Mouse (Mus musculus) CD8-positive naive resting alpha-beta T cell, adult 2 months (primary cell): Measurements from ENCODE around the gene Actn2.

ENCODE experiments used
- DNase-seq, 2 experiments: peaks; one replicate each; pipeline ENCODE4 v3.0.0; 2022; ENCODE audit warnings: low read depth in 2 of 2, low spot score in 2 of 2

Gene Actn2

DNA sequence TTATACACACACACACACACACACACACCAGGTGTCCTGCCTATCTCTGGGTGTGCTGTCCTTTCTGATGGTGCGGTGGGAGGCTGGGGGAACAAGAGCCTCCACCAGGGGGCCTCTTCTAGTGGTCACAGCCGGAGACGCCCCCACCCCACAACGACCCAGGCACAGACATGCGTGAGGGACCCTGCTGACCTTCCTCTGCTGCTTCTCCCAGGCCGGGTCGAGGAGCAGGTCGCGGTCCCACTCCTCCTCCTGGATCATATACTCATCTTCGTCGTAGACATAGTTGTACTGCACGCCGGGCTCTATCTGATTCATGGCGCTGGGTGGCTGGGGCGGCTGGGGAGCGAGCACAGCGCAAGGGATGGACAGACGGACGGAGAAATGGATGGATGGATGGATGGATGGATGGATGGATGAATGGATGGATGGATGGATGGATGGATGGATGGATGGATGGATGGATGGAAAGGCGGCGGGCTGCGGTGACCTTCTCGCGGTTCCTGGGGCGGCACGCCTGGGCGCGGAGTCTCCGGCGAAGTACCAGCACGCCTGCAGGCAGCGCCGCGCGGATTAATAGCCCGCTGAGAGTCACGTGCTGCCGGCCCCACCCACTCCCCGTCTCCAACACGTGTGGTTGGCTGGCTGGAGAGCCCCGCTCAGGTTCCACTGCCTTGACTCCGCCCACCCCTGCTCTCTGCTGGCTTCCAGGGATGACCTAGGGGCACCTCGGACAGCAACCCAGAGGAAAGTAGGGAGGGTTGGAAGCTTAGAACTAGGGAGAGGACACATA, at the start of gene Actn2:
Gene Actn2 (minus strand): TSS at position 578 of the 793 bp plus-strand sequence.
- peak; percentile 65 to 72 for DNase-seq

DNA sequence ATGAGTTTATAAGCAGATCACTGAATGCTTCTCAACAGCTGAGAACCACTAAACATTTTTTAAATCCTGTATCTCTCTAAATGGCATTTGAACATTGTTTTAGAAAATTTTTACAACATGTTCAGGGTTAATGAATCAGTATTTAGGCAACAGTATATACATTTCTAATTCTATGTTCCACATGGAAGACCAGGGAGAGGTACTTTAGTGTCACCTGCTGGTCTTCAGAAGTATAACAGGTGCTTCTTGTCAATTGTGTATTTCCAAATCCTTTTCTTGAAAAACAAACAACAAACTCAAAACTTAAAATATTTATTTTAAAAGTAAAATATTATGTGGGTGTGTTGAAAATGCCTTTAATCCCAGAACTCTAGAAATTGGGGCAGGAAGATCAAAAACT, 45.7 kb upstream of the Actn2 start:
- peak in 1 of 2 experiments; percentile 37 for DNase-seq

DNA sequence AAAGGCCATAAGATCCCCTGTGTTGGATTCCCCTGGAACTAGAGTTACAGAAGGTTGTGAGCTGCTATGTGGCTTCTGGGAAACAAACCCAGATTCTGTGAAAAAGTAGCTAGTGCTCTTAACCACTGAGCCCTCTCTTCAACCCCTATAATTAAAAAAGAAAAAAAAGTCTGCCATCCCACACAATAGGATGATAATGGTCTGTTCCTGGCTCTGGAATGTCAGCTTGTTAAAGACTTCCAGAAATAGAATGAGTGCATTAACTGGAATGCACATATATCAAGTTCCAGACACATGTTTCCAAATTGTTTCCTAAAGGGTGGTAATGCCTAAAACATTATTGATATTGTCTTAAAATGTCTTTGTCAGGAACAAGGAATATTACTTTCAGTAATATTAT, 44.2 kb upstream of the Actn2 start:
- no peak for DNase-seq

DNA sequence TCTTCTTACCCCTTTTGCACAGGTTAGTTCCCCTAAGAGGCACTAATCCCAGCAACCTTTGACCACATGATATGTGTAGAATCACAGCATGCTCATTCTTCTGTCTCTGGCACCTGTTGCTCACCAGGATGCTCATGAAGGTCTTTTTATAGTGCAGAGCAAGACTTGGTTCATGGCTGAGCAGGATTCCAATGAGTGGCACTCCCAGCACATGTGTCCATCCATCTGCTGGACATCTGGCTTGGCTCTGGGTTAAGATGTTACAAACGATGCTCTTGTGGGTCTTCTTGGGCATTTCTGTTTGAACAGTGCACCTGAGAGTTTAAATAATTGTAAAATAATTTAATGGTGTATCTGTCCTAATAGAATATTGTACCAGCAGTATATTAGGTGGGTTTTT, 36.2 kb upstream of the Actn2 start:
- no peak for DNase-seq

DNA sequence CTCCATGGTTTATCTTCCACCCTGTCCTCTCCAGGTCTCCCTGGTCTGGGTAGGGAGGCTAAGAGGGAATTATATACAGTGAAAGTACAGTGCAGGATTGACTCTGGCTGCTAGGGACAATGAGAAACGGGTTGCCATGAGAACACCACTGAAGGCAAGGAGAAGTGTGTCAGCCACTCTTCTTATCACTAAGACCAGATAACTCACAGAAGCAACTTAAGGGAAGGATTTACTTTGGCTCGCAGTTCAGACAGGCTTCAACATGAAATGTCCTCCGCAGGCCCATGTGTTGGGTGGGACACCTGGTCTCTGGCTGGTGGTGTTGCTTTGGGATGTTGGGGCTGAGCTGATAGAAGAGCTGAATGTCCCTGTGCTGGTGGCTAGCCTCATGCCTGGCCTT, 32.2 kb upstream of the Actn2 start:
- DNase-seq, result no peak

DNA sequence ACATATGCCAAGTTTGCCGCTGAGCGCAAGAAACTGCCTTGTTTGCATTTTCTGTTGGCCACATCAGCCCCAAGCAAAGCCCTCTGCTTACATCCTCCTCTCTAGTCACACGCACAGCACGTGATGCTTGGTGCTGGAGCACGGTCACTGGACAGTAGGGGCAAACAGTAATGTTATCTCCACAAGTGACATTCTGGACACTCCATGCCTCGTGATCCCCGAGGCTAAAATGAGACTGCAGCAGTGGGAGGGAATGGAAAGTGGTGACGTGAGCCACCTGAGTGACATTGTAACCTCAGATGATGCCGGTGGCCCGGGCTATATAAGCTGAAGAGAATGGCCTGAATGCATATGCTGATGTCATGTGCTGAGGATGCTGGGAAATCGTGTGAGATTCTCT, 29.4 kb upstream of the Actn2 start:
- no peak for DNase-seq

DNA sequence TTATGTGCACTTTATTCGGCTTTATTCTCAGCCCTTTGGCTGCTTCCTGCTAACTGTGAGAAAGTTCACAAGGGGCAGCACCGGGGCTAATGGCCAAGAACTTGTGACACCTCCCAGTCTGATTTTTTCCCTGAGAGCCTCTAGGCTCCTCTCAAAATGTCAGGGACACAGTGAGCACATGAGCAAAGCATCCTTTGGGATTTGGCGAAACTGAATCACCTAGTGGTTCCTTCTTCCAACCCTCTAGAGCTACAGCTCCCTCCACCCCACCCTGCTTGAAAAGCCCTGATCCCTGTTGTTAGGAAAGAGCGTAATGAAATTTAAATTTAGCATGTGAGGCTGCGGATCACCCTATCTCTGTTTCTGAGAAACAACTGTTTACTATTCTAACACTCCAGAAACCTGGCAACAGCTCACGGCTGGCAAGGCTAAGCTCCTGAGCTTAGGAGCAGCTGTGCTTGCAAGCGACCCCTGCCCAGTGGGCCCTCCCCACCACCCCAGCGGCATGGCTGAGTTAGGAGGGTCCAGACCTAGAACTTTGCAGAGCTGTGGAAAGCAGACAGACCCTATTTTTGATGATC, 28.6 kb upstream of the Actn2 start:
- no peak for DNase-seq

DNA sequence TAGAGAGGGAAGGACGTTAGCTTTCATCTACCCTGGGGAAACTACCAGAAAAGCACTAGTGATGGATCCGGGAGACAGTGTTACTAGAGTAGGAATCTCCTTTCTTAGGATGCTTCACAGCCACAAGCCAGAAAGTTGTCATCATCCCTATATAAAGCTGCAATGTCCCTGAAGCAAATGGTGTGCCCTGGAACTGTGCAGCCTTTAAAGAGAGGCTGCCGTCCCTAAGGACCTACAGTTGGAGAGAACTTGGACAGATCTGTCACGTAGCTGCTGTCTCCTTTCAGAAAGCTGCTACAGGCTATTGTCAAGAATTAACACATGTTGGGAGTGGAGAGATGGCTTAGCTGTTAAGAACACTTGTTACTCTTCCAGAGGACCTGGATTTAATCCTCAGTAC, 20.9 kb upstream of the Actn2 start:
- no peak for DNase-seq

GRCm38 (mm10) chr13:12357554-12357953, 17.0 kb upstream of the Actn2 start:
- no peak for DNase-seq

GRCm38 (mm10) chr13:12356184-12356583, 15.6 kb upstream of the Actn2 start:
- DNase-seq, result no peak

DNA sequence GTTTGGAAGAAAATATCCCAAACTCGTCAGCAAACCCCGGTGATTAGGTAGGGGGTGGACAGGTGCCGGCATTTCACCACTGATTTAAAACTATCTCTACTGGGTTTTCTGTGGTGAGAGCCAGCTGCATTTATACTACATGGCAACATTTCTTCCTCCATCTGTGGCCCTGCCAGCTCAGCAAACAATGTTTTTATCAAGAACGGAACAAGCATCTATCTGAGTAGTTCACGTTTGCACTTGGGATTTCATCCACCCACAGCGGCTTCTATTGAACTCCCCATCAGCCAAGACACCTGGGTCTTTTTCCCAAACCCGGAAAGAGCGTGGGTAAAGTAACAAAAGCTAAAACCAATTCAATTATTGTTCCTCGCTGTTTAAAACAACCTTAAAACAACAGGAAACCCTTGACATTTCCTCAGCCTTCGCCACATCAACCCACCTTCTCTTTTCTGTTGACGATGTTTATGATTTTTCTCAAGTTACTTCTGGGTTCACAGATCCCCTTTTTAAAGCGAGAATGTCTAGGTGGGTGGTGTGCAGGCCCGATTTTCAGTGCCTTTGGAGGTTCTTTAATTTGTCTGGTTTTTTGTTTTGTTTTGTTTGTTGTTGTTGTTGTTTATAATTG, 8.8 kb upstream of the Actn2 start:
- DNase-seq, result peak in 1 of 2 experiments; percentile 28

DNA sequence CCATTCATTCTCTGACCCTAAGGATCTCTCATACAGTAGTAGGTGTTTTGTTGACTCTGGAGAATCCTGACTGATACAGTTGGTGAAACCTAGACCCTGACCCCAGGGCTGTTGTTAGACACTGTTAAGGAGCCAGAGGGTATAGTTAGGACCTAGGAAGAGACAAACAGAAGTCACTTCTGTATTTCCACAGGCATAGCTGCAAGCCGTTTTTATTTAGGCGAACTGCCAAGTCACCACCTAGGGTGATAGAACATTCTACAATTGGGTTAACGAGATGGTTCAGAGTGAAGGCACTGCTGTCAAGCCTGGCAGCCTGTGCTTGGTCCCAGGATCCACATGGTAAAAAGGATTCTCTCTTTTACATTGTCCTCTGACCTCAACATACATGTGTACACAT, 6.3 kb upstream of the Actn2 start:
- no peak for DNase-seq

GRCm38 (mm10) chr13:12341447-12341846, 887 bp upstream of the Actn2 start:
- DNase-seq, result no peak

GRCm38 (mm10) chr13:12339446-12339845, 1.1 kb downstream of the Actn2 start:
- no peak for DNase-seq

- DNase-seq, result no peak
Measured at GRCm38 (mm10) chr13:12337752-12338151, 2.8 kb downstream of the Actn2 start.

- no peak for DNase-seq
Measured at GRCm38 (mm10) chr13:12334016-12334415, 6.5 kb downstream of the Actn2 start.

- DNase-seq, result no peak
Measured at GRCm38 (mm10) chr13:12331528-12331927, 9.0 kb downstream of the Actn2 start.

DNA sequence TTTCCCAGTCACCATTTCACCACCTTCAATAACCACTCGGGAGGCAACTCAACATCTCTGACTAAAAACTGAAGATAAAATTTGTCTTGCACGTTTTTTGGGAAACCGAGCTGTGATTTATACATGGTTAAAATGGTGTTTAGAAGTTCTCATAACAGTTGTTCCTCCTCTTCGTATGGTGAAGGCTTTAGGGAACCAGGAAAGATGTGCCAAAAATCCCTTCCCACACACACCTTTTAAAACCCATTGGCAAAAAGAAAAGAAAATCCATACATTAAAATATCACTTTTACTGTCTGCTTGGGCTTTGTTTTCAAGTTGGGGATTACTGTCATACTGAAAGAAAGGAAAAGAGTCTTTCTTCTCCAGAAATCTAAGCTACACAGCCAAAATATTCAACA, 12.2 kb downstream of the Actn2 start:
- no peak for DNase-seq

DNA sequence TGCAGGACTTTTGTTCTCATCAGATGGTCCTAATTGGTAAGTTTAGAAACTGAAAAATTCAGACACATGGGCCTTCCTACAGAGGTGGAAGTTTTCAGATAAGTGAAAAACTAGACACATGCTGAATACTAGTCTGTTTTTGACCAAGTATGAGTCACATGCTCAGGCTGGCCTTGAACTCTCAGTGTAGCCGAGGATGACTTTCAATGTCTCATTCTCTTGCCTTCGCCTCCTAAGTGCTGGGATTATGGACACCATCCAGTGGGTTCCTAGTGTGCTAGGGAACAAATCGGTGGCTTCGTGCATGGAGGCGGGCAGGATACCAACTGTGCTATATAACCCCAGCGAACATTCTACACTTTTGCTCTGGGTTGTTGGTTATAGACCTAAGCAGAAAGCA, 13.0 kb downstream of the Actn2 start:
- no peak for DNase-seq

DNA sequence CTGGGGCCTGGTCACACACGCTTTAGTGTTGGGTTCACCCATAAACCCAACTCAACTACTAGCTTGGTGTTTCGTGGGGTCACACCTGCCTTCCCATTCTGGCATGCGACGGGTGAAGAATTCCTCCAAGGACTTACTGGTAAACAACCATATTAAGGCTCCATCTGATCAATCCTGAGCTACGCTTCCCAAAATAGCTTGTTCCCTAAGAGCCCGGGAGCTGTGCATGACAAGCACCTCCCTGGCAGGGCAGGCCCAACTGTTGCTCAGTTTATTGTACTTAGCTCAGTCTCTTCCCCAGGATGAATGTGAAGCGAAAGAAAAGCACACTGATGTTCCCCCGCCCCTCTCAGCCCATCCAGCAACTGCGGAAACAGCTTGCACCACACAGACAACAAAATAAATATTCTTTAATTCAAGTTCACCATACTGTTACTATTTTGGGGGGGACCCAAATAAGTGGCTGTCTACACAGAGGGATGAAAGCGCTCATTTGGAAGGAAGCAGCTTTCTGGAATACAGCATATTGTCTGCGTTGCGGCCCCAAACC, 17.4 kb downstream of the Actn2 start:
- DNase-seq, result no peak

- no peak for DNase-seq
Measured at GRCm38 (mm10) chr13:12320148-12320547, 20.4 kb downstream of the Actn2 start.

DNA sequence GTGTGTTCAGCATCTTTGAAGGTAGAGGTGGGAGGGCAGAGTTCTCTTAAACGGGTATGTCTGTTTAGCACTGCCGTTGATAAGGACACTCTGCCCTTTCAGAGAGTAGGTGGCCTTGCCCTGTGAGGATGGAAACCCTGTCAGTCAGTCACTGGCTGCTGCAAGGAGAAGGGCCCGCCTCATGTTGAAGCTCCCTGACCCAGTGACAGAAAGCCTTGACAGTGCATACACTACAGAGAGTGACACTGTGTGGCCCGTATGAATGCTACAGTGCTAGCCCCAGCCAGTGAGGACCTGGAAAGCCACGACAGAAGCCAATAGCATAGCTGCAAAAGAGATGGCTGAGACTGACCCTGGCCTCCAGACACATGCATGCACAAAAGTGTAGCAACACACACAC, 22.5 kb downstream of the Actn2 start:
- no peak for DNase-seq
